Mouse (Mus musculus): ENCODE results near the gene Nrm. TPM values are rescaled to one million over a fixed set of nuclear protein-coding genes. Genes with fewer than 3 reads are reported as not detected.

Nrm gene
- polyA plus RNA-seq (2012; rRNA removed; ENCODE audit: low replicate concordance) = 13.6 and 21.1 TPM in 2 replicates

GRCm38 (mm10) chr17:35861198-35861857 is at the start of gene Nrm:
Gene Nrm (plus strand): TSS chr17:35861318.

DNA sequence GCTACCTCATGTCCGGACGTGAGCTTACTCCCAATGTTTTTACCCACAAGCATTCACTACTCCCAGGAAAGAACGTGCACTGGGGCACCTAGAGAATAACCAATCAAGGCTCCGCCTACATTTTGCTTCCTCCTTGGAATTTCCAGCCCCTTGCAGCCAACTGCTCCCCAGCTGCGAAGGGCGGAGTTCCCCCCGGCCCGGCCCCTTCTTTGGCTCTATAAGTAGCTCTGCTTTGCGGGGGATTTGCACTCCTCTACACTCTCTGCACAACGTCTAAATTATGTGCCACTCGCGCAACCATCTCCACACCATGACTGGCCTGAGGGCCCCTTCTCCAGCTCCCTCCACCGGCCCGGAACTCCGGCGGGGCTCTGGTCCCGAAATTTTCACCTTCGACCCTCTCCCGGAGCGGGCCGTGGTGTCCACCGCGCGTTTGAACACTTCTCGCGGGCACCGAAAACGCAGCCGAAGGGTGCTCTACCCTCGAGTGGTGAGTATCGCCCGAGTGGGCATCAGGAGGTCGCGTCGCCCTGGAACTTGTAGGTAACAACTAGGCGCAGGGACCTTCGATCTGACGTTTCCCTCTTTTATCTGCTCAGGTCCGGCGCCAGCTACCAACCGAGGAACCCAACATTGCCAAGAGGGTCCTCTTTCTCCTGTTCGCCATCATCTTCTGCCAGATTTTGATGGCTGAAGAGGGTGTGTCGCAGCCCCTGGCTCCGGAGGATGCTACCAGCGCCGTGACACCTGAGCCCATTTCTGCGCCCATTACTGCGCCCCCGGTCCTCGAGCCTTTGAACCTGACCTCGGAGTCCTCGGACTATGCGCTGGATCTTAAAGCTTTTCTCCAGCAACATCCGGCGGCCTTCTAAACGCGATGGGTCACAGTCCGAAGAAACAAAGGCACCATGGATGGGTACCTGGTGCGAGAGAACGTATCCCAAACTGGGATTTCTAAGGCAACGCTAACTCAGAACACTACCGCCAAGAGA is 39.4 kb upstream of the Nrm start, which contains the start of gene Ier3:
Gene Ier3, plus strand, starts transcription at position 246 of the 992 bp plus-strand sequence.

DNA sequence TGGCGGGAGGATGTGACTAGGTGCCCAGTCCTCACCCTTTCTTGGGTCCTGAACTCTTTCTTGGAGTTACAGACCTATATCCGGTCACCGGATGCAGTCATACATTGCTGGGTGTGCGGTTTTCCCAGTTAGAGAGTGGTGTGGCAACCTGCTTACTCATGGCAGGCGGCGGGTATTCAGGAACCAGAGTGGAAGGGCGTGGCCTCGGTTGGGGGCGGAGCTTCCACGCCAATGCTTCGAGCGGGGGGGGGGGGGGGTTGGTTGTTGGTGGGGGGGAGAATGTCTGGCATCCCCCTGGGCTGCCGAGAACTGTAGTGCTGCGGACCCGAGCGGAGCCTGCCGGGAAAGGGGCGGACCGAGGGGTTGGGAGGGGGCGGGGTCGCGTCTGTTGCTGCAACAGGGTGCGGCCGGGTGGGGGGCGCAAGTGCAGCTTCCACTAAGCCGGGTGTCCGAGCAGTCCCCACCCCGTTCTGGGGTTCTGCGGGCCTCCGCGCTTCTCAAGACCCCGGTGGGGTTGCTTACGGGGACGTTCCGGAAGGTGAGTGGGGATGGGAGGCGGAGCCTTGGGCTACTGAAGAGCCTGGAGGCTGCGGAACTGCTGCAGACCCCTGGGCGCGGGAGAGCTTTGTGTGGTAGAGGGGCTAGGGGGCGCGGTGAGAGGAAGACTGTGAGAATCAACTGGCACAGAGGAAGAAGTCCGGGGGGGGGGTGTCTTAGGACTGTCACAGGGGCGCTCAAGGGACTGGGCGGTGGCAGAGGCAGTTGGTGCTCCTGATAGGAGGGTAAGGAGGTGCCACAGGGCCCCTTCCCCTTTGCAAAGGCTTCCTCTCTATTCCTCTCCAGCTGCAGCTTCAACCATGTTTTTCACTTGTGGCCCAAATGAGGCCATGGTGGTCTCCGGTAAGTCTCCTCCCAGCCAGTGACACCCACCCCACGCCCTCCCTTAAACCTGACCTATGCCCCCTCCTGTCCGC is 37.9 kb upstream of the Nrm start, which contains the start of gene Flot1:
Gene Flot1, plus strand, starts transcription at position 267 of the 974 bp plus-strand sequence.

GRCm38 (mm10) chr17:35838122-35838544 is 23.0 kb upstream of the Nrm start, which contains the start of gene Tubb5:
Gene Tubb5 (minus strand): TSS chr17:35838306.

GRCm38 (mm10) chr17:35841076-35841950 is 19.8 kb upstream of the Nrm start, which contains the start of gene Mdc1:
Gene Mdc1 (plus strand): TSS chr17:35841515.

DNA sequence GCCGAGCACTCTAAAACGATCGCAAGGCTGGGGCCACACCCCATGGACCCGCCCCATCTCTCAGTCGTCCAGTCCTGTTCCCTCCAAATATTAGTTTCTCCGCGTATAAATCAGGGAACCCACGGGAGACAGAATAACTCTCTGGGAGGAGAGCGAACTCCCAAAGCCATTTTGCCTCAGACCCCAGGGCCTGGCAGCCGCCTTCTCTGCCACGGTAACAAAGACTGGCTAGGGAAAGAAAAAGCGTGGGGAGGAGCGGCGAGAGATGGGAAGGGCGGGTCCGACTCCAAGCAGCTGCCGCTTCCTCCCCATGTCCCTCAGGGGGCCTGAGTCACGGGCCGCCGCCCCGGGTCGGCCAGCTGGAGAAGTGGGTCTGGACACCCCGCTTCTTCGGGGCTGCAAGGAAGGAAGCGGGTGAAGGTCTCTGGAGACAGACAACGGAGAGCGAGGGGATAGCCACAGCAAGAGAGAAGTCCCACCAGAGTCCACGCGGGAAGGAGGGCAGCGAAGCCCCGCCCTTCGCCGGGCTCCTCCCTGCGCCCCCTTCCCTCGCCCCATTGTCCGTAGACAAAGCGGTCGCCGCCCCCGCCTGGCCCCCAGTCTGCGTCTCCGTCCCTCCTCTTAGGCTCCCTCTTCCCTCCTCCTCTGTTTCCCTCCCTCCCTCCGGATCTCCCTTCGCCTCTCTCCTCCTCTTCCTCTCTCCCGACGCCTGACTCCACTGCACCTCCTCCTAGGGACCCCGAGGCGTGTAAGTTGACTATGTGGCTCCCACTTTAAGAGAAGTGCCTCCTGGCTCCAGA is 4.6 kb downstream of the Nrm start, which contains the start of gene Ppp1r18:
Gene Ppp1r18, plus strand, starts transcription at position 113 of the 800 bp plus-strand sequence.

GRCm38 (mm10) chr17:35879245-35880057 is 18.3 kb downstream of the Nrm start, which contains the start of gene Dhx16:
Gene Dhx16 (plus strand): TSS chr17:35879819.

GRCm38 (mm10) chr17:35896781-35897643 is 35.9 kb downstream of the Nrm start, which contains the start of gene 2310061I04Rik:
Gene 2310061I04Rik (minus strand): TSS chr17:35897431.

DNA sequence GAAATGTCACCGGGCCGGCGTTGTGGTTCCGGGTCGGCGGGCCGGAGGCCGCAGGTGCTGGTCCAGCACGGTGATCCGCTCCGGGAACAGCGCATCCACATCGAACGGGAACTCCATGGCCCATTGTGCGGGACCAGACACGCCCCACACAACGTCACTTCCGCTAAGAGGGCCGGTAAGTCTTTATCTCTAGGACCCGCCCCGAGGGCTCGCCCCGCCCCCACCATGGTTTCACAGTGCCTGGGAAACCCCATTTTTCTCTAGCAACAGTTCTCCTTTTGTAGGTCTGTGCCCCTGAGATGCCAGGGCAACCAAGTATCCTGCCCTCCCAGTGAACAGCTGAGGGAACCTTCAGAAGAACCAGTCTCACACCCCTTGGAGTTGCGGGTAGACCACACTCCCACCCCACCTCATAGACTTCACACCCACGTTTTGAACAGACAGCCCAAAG is 48.8 kb downstream of the Nrm start, which contains the start of gene Atat1:
Gene Atat1, minus strand, starts transcription at position 157 of the 451 bp plus-strand sequence.

Other genes with a start within 250 kb of the Nrm start
- gene Gm9573, start 234.7 kb upstream of the Nrm start, polyA plus RNA-seq (2012; rRNA removed; ENCODE audit: low replicate concordance) = 0.05 TPM in 1 of 2 replicates, not detected in the other
- 0.17 and 64.7 TPM in 2 replicates for gene Mucl3, start 217.6 kb upstream of the Nrm start, polyA plus RNA-seq (2012; rRNA removed; ENCODE audit: low replicate concordance)
- 32.7 and 37.8 TPM in 2 replicates for gene Vars2, start 193.7 kb upstream of the Nrm start, polyA plus RNA-seq (2012; rRNA removed; ENCODE audit: low replicate concordance)
- 14.5 and 14.8 TPM in 2 replicates for gene Gtf2h4, start 187.6 kb upstream of the Nrm start, polyA plus RNA-seq (2012; rRNA removed; ENCODE audit: low replicate concordance)
- gene Ddr1, start 156.7 kb upstream of the Nrm start, polyA plus RNA-seq (2012; rRNA removed; ENCODE audit: low replicate concordance) = 63.7 and 75.5 TPM in 2 replicates
- gene Ier3, start 39.6 kb upstream of the Nrm start, polyA plus RNA-seq (2012; rRNA removed; ENCODE audit: low replicate concordance) = 20.3 and 22.3 TPM in 2 replicates
- gene Flot1, start 38.1 kb upstream of the Nrm start, polyA plus RNA-seq (2012; rRNA removed; ENCODE audit: low replicate concordance) = 39.8 and 40.1 TPM in 2 replicates
- gene Tubb5, start 23.0 kb upstream of the Nrm start, polyA plus RNA-seq (2012; rRNA removed; ENCODE audit: low replicate concordance) = 105 and 114 TPM in 2 replicates
- gene Mdc1, start 19.8 kb upstream of the Nrm start, polyA plus RNA-seq (2012; rRNA removed; ENCODE audit: low replicate concordance) = 1.4 and 3.0 TPM in 2 replicates
- 16.2 and 25.7 TPM in 2 replicates for gene Ppp1r18, start 4.3 kb downstream of the Nrm start, polyA plus RNA-seq (2012; rRNA removed; ENCODE audit: low replicate concordance)
- gene Dhx16, start 18.5 kb downstream of the Nrm start, polyA plus RNA-seq (2012; rRNA removed; ENCODE audit: low replicate concordance) = 36.5 and 59.4 TPM in 2 replicates
- 180 and 283 TPM in 2 replicates for gene 2310061I04Rik, start 36.1 kb downstream of the Nrm start, polyA plus RNA-seq (2012; rRNA removed; ENCODE audit: low replicate concordance)
- gene Atat1, start 48.8 kb downstream of the Nrm start, polyA plus RNA-seq (2012; rRNA removed; ENCODE audit: low replicate concordance) = 47.1 and 64.0 TPM in 2 replicates
- 74.3 and 76.9 TPM in 2 replicates for gene Mrps18b, start 55.1 kb downstream of the Nrm start, polyA plus RNA-seq (2012; rRNA removed; ENCODE audit: low replicate concordance)
- 25.8 and 36.2 TPM in 2 replicates for gene Ppp1r10, start 55.1 kb downstream of the Nrm start, polyA plus RNA-seq (2012; rRNA removed; ENCODE audit: low replicate concordance)
- 60.3 and 89.7 TPM in 2 replicates for gene Abcf1, start 108.4 kb downstream of the Nrm start, polyA plus RNA-seq (2012; rRNA removed; ENCODE audit: low replicate concordance)
- 17.2 and 34.2 TPM in 2 replicates for gene Gnl1, start 118.5 kb downstream of the Nrm start, polyA plus RNA-seq (2012; rRNA removed; ENCODE audit: low replicate concordance)
- gene Prr3, start 118.9 kb downstream of the Nrm start, polyA plus RNA-seq (2012; rRNA removed; ENCODE audit: low replicate concordance) = 8.2 and 8.5 TPM in 2 replicates
- 1.2 and 1.9 TPM in 2 replicates for gene H2-T24, start 159.2 kb downstream of the Nrm start, polyA plus RNA-seq (2012; rRNA removed; ENCODE audit: low replicate concordance)
- gene H2-T23, start 171.5 kb downstream of the Nrm start, polyA plus RNA-seq (2012; rRNA removed; ENCODE audit: low replicate concordance) = 247 and 672 TPM in 2 replicates
- 22.4 and 45.9 TPM in 2 replicates for gene H2-T22, start 181.4 kb downstream of the Nrm start, polyA plus RNA-seq (2012; rRNA removed; ENCODE audit: low replicate concordance)
- gene Gm6034, start 181.6 kb downstream of the Nrm start, polyA plus RNA-seq (2012; rRNA removed; ENCODE audit: low replicate concordance) = not detected in 2 replicates
- gene Gm11127, start 197.1 kb downstream of the Nrm start, polyA plus RNA-seq (2012; rRNA removed; ENCODE audit: low replicate concordance) = 46.7 and 279 TPM in 2 replicates

Measured in duodenum, adult 2 months (tissue).